Mouse (Mus musculus): Measurements from ENCODE around the gene Gm45021. TPM values are rescaled to one million over a fixed set of nuclear protein-coding genes. Genes with fewer than 3 reads are reported as not detected.

The Gm45021 gene
- polyA plus RNA-seq, 1 experiment from 2014 or later, result not detected

DNA sequence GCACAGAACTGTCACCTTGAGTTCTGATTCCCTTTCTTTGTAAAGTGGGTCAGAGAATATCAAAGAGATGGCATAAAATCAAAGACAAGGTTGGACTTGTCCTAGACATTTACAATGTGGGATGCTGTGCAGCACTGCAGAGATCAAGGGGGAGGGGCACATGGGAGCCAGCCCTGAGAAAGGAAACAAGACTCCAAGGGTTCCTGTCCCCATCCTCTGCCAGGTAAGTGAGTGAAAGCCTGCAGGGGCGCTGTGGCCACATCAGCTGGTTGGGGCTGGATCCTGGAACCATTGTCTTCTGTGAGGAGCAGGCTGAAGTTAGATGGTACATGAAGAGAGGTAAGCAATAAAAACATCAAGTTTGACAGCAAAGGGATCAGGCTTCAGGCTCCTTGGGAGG lies 34.0 kb downstream of the Gm45021 start:
- TF ChIP-seq CTCF (IDR thresholded peaks at IDR 0.05; ENCODE audit: low read depth), result peak; percentile 16; the same call in 1 of the 2 replicates
- no peak for TF ChIP-seq EP300 (optimal IDR thresholded peaks at IDR 0.05)
- Histone ChIP-seq H3K9ac (ENCODE audit: low read length) (no peak overlapping the region), H3K4me2 (replicated peaks; ENCODE audit: low read depth) (no peak overlapping the region), H3K27ac (replicated peaks) (no peak overlapping the region), H3K36me3 (ENCODE audit: control insufficient read depth, insufficient read depth, low read length) (peaks cover 17% of the 10 kb centered on the region), H3K4me1 (replicated peaks; ENCODE audit: control insufficient read depth, insufficient read depth) (0 out of 2 replicates have a peak, but pooled peaks cover 2% of the 10 kb centered on the region), H3K27me3 (ENCODE audit: control insufficient read depth, insufficient read depth, low read length) (no peaks in the 10 kb centered on the region), H3K4me3 (ENCODE audit: low read depth, low read length) (no peak overlapping the region), H3K9me3 (ENCODE audit: control insufficient read depth, low read length) (no peaks in the 10 kb centered on the region)
- WGBS, result 57% methylated on average over 1 of the region's 1 CpGs
- no peak for DNase-seq (ENCODE audit: low spot score)
- no peak for ATAC-seq (ENCODE audit: low FRiP score, low TSS enrichment)

DNA sequence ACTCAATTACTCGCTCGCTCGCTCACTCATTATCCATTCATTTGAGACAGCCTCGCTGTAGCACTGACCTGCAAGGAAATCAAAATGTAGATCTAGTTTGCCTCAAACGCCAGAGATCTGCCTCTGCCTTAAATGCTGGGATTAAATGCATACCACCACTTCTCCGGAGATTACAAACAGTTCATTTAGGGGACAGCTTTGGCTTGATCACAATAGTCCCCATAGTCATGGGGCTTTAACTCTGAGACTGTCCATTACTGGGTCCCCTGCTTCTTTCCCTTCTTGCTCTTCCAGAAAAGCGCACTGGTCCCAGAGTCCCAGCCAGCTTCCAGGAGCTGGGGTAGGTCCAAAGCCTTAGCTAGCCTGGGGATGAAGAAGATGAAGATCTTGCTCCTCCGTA lies 37.1 kb downstream of the Gm45021 start, which contains the start of gene AI854703:
Gene AI854703, plus strand, starts transcription at position 301 of the 400 bp plus-strand sequence.
- H3K4me2 ChIP-seq (replicated peaks; ENCODE audit: low read depth), result peak within 1 kb of the TSS; percentile 80
- H3K4me1 ChIP-seq (replicated peaks; ENCODE audit: control insufficient read depth, insufficient read depth), result peaks cover 8% of the 10 kb centered on the region; the same call in 1 of the 2 replicates
- no peak within 1 kb of the TSS for H3K27ac ChIP-seq (replicated peaks)
- ATAC-seq (ENCODE audit: low FRiP score, low TSS enrichment), result no peak
- WGBS, result 41% methylated on average over 8 of the region's 8 CpGs
- peak within 1 kb of the TSS; percentile 47 for H3K4me3 ChIP-seq (ENCODE audit: low read depth, low read length)
- H3K9ac ChIP-seq (ENCODE audit: low read length), result peak within 1 kb of the TSS; percentile 53
- DNase-seq (ENCODE audit: low spot score), result no peak
- TF ChIP-seq CTCF (IDR thresholded peaks at IDR 0.05; ENCODE audit: low read depth) (no peak), EP300 (optimal IDR thresholded peaks at IDR 0.05) (no peak)
- H3K36me3 ChIP-seq (ENCODE audit: control insufficient read depth, insufficient read depth, low read length), result no peaks in the 10 kb centered on the region
- H3K9me3 ChIP-seq (ENCODE audit: control insufficient read depth, low read length), result no peaks in the 10 kb centered on the region
- H3K27me3 ChIP-seq (ENCODE audit: control insufficient read depth, insufficient read depth, low read length), result no peaks in the 10 kb centered on the region

DNA sequence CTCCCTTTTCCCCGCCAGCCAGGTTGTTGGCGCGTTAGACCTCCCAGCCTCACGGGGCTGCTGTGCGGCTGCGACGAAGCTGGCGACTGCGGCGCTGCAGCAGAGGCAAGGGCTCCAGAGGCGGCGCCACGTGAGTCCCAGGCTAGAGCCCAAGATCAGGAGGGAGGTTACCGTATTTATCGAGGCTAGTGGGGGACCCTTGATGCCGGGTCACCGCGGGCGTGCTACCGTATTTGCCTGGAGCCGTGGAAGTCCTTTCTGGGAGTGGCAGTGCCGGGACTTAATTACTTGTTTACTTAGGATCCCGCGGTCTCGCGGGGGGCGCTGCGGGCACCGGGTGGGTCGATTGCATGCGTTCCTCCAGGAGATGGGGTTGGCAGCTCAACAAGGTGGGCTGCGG lies 37.6 kb downstream of the Gm45021 start:
- peaks cover 8% of the 10 kb centered on the region; the same call in 1 of the 2 replicates for H3K4me1 ChIP-seq (replicated peaks; ENCODE audit: control insufficient read depth, insufficient read depth)
- peak overlapping the region; percentile 80 for H3K4me2 ChIP-seq (replicated peaks; ENCODE audit: low read depth)
- under 1% methylated on average over 32 of the region's 32 CpGs for WGBS
- H3K27me3 ChIP-seq (ENCODE audit: control insufficient read depth, insufficient read depth, low read length), result no peaks in the 10 kb centered on the region
- peak overlapping the region; percentile 53 for H3K9ac ChIP-seq (ENCODE audit: low read length)
- DNase-seq (ENCODE audit: low spot score), result peak; percentile 47
- H3K9me3 ChIP-seq (ENCODE audit: control insufficient read depth, low read length), result no peaks in the 10 kb centered on the region
- no peak overlapping the region for H3K27ac ChIP-seq (replicated peaks)
- peak overlapping the region; percentile 47 for H3K4me3 ChIP-seq (ENCODE audit: low read depth, low read length)
- ATAC-seq (ENCODE audit: low FRiP score, low TSS enrichment), result peak; percentile 28; the same call in 1 of the 2 replicates
- TF ChIP-seq EP300 (optimal IDR thresholded peaks at IDR 0.05), result no peak
- TF ChIP-seq CTCF (IDR thresholded peaks at IDR 0.05; ENCODE audit: low read depth), result 0 out of 2 replicates have a peak, but pooled peaks have one; percentile 34
- no peaks in the 10 kb centered on the region for H3K36me3 ChIP-seq (ENCODE audit: control insufficient read depth, insufficient read depth, low read length)

DNA sequence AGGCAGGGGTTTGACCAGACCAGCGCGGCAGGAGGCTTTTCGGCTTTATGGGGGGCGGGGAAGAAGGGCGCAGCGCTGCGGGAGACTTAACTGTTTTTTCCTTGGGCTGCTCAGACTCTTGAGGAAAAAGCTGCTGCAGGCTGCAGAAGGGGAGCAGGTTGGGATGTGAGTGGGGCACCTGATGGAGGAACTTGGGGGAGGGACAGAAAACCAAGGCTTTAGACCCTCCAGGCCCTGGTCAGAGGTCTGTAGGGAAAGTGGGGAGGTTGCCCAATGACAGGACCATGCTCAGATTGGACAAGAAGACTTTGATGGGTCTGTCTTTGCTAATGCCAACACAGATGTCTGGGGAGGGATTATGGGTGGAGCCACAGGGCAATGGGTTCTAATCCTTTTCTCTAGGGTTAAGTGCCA lies 38.1 kb downstream of the Gm45021 start:
- 2% methylated on average over 7 of the region's 7 CpGs for WGBS

DNA sequence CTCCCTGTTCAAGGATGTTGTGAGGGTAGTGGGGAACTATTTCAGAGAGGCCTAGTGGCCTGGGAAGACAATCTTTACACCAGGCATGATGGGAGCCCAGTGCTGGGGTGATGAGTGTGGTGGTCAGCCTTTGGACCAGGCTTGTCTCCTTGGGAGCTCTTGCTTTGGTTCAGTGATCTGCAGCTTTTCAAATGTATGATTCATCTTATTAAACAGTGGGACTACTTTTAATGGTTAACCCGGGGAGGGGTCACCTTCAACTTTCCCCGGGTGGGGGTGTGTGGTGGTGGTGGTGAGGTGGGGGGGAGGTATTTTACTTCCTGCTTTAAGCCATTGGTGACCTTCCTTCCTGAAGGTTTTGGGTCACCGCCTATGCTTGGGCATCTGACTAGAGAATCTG lies 39.0 kb downstream of the Gm45021 start:
- Histone ChIP-seq H3K27me3 (ENCODE audit: control insufficient read depth, insufficient read depth, low read length) (no peaks in the 10 kb centered on the region), H3K9ac (ENCODE audit: low read length) (no peak overlapping the region), H3K27ac (replicated peaks) (no peak overlapping the region), H3K9me3 (ENCODE audit: control insufficient read depth, low read length) (no peaks in the 10 kb centered on the region), H3K4me1 (replicated peaks; ENCODE audit: control insufficient read depth, insufficient read depth) (peaks cover 8% of the 10 kb centered on the region; the same call in 1 of the 2 replicates), H3K4me3 (ENCODE audit: low read depth, low read length) (no peak overlapping the region), H3K36me3 (ENCODE audit: control insufficient read depth, insufficient read depth, low read length) (no peaks in the 10 kb centered on the region), H3K4me2 (replicated peaks; ENCODE audit: low read depth) (no peak overlapping the region)
- TF ChIP-seq CTCF (IDR thresholded peaks at IDR 0.05; ENCODE audit: low read depth) (no peak), EP300 (optimal IDR thresholded peaks at IDR 0.05) (no peak)
- ATAC-seq (ENCODE audit: low FRiP score, low TSS enrichment) (no peak), DNase-seq (ENCODE audit: low spot score) (no peak)
- WGBS, result 72% methylated on average over 3 of the region's 3 CpGs

More for the DNA sequence above, 38.1 kb downstream of the Gm45021 start:
- H3K4me1 ChIP-seq (replicated peaks; ENCODE audit: control insufficient read depth, insufficient read depth), result peaks cover 8% of the 10 kb centered on the region; the same call in 1 of the 2 replicates
- no peak for DNase-seq (ENCODE audit: low spot score)
- H3K4me3 ChIP-seq (ENCODE audit: low read depth, low read length), result peak overlapping the region; percentile 47
- ATAC-seq (ENCODE audit: low FRiP score, low TSS enrichment), result no peak
- H3K9me3 ChIP-seq (ENCODE audit: control insufficient read depth, low read length), result no peaks in the 10 kb centered on the region
- H3K9ac ChIP-seq (ENCODE audit: low read length), result peak overlapping the region; percentile 53
- no peak overlapping the region for H3K27ac ChIP-seq (replicated peaks)
- H3K27me3 ChIP-seq (ENCODE audit: control insufficient read depth, insufficient read depth, low read length), result no peaks in the 10 kb centered on the region
- no peaks in the 10 kb centered on the region for H3K36me3 ChIP-seq (ENCODE audit: control insufficient read depth, insufficient read depth, low read length)
- no peak for TF ChIP-seq CTCF (IDR thresholded peaks at IDR 0.05; ENCODE audit: low read depth)
- TF ChIP-seq EP300 (optimal IDR thresholded peaks at IDR 0.05), result no peak
- peak overlapping the region; percentile 80 for H3K4me2 ChIP-seq (replicated peaks; ENCODE audit: low read depth)

Measured in stomach, postnatal 0 days (tissue).